Mouse (Mus musculus): ENCODE results near the gene Iba57. TPM values are rescaled to one million over a fixed set of nuclear protein-coding genes. Genes with fewer than 3 reads are reported as not detected.

Iba57 gene
- polyA plus RNA-seq, 1 experiment from 2014 or later, result 7.5 TPM

DNA sequence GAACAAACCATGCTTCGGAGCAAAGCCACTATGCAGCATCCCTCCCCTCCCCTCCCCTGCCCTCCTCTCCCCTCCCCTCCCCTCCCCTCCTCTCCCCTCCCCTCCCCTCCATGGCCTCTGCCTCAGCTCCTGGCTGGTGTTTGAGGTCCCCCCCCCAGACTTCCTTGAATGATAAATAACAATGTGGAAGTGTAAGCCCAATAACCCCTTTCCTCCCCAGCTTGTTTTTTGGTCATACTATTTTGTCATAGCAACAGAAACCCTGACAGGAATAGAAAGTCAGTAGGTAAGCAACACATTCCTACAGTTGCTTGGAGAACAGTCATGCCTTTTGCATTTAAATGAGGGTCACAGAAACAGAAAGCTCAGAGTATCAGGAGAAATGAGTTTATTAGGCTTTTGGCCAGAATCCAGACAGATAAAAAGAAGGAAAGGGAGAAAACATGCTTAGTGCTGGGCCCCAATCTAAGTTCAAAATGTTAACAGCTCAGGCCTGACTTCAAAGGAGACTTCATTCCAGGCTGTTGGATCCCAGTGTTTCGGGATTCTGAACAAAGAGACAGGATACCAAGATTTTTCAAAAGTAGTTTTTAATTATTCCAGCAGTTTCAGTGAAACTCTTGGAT lies 2.2 kb upstream of the Iba57 start:
- Histone ChIP-seq H3K4me3 (no peak overlapping the region), H3K4me1 (peaks cover 19% of the 10 kb centered on the region), H3K9me3 (replicated peaks) (no peaks in the 10 kb centered on the region), H3K27me3 (no peaks in the 10 kb centered on the region; the same call in none of the 2 replicates), H3K36me3 (no peaks in the 10 kb centered on the region), H3K4me2 (replicated peaks) (no peak overlapping the region), H3K27ac (no peak overlapping the region), H3K9ac (no peak overlapping the region)
- ATAC-seq (ENCODE audit: low FRiP score), result no peak
- 51% methylated on average over 2 of the region's 2 CpGs for WGBS

GRCm38 (mm10) chr11:59164384-59164783 lies 845 bp upstream of the Iba57 start:
- ATAC-seq (ENCODE audit: low FRiP score), result no peak
- Histone ChIP-seq H3K4me3 (peak overlapping the region; percentile 71; the same call in 1 of the 2 replicates), H3K4me2 (replicated peaks) (peak overlapping the region; percentile 60), H3K36me3 (no peaks in the 10 kb centered on the region), H3K27ac (peak overlapping the region; percentile 98; the same call in 1 of the 2 replicates), H3K9me3 (replicated peaks) (no peaks in the 10 kb centered on the region), H3K27me3 (no peaks in the 10 kb centered on the region; the same call in 1 of the 2 replicates), H3K9ac (no peak overlapping the region), H3K4me1 (peaks cover 19% of the 10 kb centered on the region)
- 90% methylated on average over 9 of the region's 9 CpGs for WGBS

DNA sequence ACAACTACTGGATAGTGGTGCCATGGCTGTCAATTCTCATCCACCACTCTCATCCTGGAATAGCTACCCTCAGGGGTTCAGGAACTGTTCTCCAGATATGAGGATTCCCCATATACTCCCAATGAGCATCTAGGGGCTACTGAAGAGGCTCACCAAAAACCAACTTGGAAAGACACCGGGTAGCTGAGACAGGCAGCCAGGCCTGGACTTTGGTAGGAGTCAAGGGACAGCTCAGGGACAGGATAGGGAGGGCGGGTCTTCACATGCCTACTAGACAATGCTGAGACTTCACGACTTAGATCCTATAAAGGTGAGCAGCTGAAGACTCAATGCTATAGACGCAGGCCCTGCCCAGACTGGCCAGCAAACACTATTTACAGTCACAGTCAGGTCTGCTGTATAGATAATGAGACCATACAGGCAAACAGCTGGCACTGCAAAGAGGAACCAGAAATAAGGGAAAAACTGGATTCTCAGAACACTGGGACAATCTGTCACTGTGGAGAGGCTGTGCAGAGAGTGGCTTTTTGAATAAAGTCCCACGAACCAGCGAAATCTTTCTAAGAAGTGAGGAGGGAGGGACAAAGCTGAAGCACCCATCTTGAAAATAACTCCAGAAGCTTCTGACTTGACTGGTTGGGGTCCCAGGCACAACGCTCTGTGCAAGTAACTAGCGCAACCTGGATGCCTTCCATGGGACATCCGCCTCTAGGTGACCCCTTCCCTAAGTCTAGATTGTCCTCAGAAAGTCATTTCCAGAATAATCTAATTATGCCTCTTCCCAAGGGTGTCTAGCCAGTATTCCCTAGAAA lies 890 bp downstream of the Iba57 start:
- H3K27me3 ChIP-seq, result no peaks in the 10 kb centered on the region
- no peaks in the 10 kb centered on the region for H3K9me3 ChIP-seq (replicated peaks)
- peak overlapping the region; percentile 88; the same call in 1 of the 2 replicates for H3K9ac ChIP-seq
- peaks cover 19% of the 10 kb centered on the region for H3K4me1 ChIP-seq
- H3K4me3 ChIP-seq, result peak overlapping the region; percentile 71
- H3K27ac ChIP-seq, result peak overlapping the region; percentile 98; the same call in 1 of the 2 replicates
- peak overlapping the region; percentile 60 for H3K4me2 ChIP-seq (replicated peaks)
- H3K36me3 ChIP-seq, result peaks cover 12% of the 10 kb centered on the region; the same call in 1 of the 2 replicates
- WGBS, result 64% methylated on average over 9 of the region's 9 CpGs
- ATAC-seq (ENCODE audit: low FRiP score), result no peak; the same call in 1 of the 2 replicates

DNA sequence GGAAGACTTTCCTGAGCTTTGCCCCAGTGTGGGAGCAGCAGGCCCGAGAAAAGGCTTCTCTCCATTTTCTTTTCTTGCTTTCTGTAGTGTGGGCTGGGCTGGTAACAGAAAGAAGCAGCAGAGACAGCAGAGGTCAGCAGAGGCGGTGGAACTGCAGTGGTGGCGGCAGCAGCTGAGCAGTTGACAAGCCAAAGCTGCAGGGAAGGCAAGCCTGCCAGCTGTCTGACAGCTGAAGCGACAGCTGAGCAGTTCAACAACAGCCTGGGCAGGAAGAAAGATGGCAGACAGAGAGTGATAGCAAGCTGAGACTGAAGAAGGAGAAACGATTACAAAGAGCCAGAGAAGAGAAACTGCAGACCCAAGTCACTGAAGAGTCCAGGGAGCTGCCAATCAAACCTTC lies 2.1 kb downstream of the Iba57 start:
- Histone ChIP-seq H3K27me3 (no peaks in the 10 kb centered on the region), H3K4me1 (peaks cover 19% of the 10 kb centered on the region), H3K4me3 (no peak overlapping the region), H3K27ac (no peak overlapping the region), H3K4me2 (replicated peaks) (no peak overlapping the region), H3K9ac (no peak overlapping the region), H3K36me3 (peaks cover 19% of the 10 kb centered on the region; the same call in 1 of the 2 replicates), H3K9me3 (replicated peaks) (no peaks in the 10 kb centered on the region)
- no peak for ATAC-seq (ENCODE audit: low FRiP score)
- 81% methylated on average over 5 of the region's 5 CpGs for WGBS

GRCm38 (mm10) chr11:59159558-59159957 lies 4.0 kb downstream of the Iba57 start:
- H3K4me3 ChIP-seq, result no peak overlapping the region
- no peak overlapping the region for H3K27ac ChIP-seq
- 96% methylated on average over 4 of the region's 4 CpGs for WGBS
- no peaks in the 10 kb centered on the region for H3K27me3 ChIP-seq
- H3K36me3 ChIP-seq, result peaks cover 28% of the 10 kb centered on the region
- no peak for ATAC-seq (ENCODE audit: low FRiP score)
- no peaks in the 10 kb centered on the region for H3K9me3 ChIP-seq (replicated peaks)
- H3K4me1 ChIP-seq, result peaks cover 19% of the 10 kb centered on the region
- H3K9ac ChIP-seq, result no peak overlapping the region
- no peak overlapping the region for H3K4me2 ChIP-seq (replicated peaks)

DNA sequence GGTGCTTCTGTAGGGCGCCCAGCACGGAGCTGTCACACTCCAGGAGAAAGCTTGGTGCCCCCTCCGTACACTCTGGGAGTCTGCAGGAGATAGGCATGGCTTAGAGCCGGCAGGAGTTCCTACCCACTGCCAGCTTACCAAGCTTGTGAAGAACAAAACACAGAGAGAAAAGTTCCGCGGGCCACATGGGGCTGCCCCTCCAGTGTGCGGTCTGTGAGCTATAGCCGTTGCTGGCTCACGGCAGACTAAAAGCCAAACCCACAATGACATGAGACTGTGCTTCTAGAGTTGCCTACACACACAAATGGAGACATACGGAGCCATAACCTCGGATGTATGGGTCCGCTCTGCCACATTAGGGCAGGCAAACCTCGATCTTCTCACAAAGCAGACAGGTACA lies 4.4 kb downstream of the Iba57 start:
- H3K27me3 ChIP-seq, result no peaks in the 10 kb centered on the region
- no peak overlapping the region for H3K27ac ChIP-seq
- 91% methylated on average over 13 of the region's 13 CpGs for WGBS
- H3K9ac ChIP-seq, result no peak overlapping the region
- H3K4me1 ChIP-seq, result peaks cover 17% of the 10 kb centered on the region
- H3K9me3 ChIP-seq (replicated peaks), result no peaks in the 10 kb centered on the region
- ATAC-seq (ENCODE audit: low FRiP score), result no peak
- H3K4me3 ChIP-seq, result no peak overlapping the region
- H3K4me2 ChIP-seq (replicated peaks), result no peak overlapping the region
- H3K36me3 ChIP-seq, result peaks cover 28% of the 10 kb centered on the region

DNA sequence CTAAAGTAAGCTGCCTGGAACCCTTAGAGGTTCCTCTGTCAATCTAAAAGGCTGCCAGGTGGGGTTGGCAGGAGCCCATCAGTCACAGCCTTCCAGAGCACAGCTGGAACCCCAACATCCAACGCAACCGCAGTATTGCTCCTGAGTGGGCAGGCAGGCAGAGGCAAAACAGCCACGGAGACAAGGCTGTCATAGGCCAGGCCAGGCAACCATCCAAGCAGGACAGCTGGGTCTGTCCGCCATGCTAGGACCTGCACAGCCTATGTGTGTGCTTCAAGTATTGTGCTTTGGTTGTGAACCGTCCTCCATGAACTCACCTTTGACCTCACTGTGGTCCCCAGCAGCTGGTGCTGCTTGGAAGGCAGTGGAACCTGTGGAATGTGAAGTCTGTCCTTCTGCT lies 7.6 kb downstream of the Iba57 start:
- H3K36me3 ChIP-seq, result peaks cover 28% of the 10 kb centered on the region
- no peak overlapping the region for H3K4me2 ChIP-seq (replicated peaks)
- H3K9me3 ChIP-seq (replicated peaks), result no peaks in the 10 kb centered on the region
- H3K27me3 ChIP-seq, result no peaks in the 10 kb centered on the region
- no peak for ATAC-seq (ENCODE audit: low FRiP score)
- no peak overlapping the region for H3K9ac ChIP-seq
- no peak overlapping the region for H3K27ac ChIP-seq
- no peaks in the 10 kb centered on the region for H3K4me1 ChIP-seq
- H3K4me3 ChIP-seq, result no peak overlapping the region
- WGBS, result 90% methylated on average over 5 of the region's 5 CpGs

DNA sequence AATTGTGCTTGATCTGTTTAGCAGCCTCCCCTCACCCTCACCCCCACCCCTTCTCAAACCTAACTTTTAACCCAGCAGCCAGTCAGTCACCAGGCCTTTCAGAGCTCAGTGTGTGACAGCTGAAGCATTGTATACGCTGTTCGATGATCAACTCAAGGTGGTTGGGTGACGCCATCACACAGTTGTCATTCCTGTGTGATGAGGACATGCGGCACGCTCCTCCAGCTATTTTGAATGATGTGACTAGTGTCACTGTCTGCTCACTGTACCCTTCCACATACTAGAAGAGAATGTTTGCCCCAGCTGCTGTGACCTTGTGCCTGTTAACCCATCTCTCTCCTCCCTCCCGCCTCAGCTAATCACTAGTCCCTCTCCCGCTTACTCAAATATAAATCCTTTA lies 9.3 kb downstream of the Iba57 start:
- no peaks in the 10 kb centered on the region for H3K9me3 ChIP-seq (replicated peaks)
- no peak overlapping the region for H3K9ac ChIP-seq
- WGBS, result 87% methylated on average over 7 of the region's 7 CpGs
- no peak overlapping the region for H3K27ac ChIP-seq
- no peak for ATAC-seq (ENCODE audit: low FRiP score)
- H3K4me2 ChIP-seq (replicated peaks), result no peak overlapping the region
- peaks cover 28% of the 10 kb centered on the region for H3K36me3 ChIP-seq
- H3K27me3 ChIP-seq, result no peaks in the 10 kb centered on the region
- no peaks in the 10 kb centered on the region for H3K4me1 ChIP-seq
- H3K4me3 ChIP-seq, result no peak overlapping the region

DNA sequence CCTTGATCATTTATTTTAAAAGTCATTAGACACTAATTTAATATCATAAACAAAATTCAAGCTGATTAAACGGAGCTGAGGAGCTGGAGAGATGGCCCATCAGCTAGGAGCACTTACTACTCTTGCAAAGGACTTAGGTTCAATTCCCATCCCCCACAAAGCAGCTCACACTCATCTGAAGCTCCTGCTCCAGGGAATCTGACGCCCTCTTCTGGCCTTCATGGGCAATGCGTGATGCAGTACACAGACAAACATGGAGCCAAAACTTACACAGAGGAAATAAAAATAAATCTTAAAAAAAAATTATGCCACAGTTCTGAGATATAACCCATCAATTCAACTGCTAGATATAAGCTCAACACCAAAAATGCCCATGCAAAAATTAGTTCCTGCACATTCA lies 11.8 kb downstream of the Iba57 start:
- WGBS, result 32% methylated on average over 3 of the region's 3 CpGs
- ATAC-seq (ENCODE audit: low FRiP score), result no peak

DNA sequence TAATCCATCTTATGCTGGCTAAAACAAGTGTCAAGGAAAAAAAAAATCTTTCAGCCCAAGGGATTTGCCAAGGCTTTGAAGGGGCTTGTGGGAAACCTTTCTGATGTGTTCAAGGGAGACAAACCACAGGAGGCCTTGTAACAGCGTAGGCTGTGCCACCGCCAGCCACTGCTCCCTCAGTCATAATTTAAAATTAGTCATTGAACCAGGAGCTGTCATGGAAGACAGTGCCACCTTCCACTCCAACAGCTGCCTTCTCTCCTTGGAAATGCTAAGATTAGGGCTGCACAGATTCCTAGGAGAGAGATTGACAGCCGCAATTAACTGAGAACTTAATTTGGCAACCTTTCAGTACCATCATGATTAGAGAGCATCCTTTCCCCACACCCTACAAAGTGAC lies 14.2 kb downstream of the Iba57 start:
- WGBS, result 75% methylated on average over 3 of the region's 3 CpGs
- no peak overlapping the region for H3K27ac ChIP-seq
- H3K4me1 ChIP-seq, result no peaks in the 10 kb centered on the region
- no peak overlapping the region for H3K4me3 ChIP-seq
- no peak for ATAC-seq (ENCODE audit: low FRiP score)
- H3K9ac ChIP-seq, result no peak overlapping the region
- H3K4me2 ChIP-seq (replicated peaks), result no peak overlapping the region
- no peaks in the 10 kb centered on the region for H3K9me3 ChIP-seq (replicated peaks)
- H3K36me3 ChIP-seq, result no peaks in the 10 kb centered on the region
- H3K27me3 ChIP-seq, result no peaks in the 10 kb centered on the region

More for the DNA sequence above, 11.8 kb downstream of the Iba57 start:
- Histone ChIP-seq H3K9ac (no peak overlapping the region), H3K4me1 (no peaks in the 10 kb centered on the region), H3K4me2 (replicated peaks) (no peak overlapping the region), H3K27me3 (no peaks in the 10 kb centered on the region), H3K9me3 (replicated peaks) (no peaks in the 10 kb centered on the region), H3K4me3 (no peak overlapping the region), H3K27ac (no peak overlapping the region), H3K36me3 (peaks cover 10% of the 10 kb centered on the region; the same call in 1 of the 2 replicates)

- H3K36me3 ChIP-seq, result no peaks in the 10 kb centered on the region
- H3K4me2 ChIP-seq (replicated peaks), result no peak overlapping the region
- no peak for ATAC-seq (ENCODE audit: low FRiP score)
- H3K4me3 ChIP-seq, result no peak overlapping the region
- H3K9ac ChIP-seq, result no peak overlapping the region
- no peak overlapping the region for H3K27ac ChIP-seq
- H3K4me1 ChIP-seq, result no peaks in the 10 kb centered on the region
- no peaks in the 10 kb centered on the region for H3K9me3 ChIP-seq (replicated peaks)
- WGBS, result 80% methylated on average over 5 of the region's 5 CpGs
- peaks cover 11% of the 10 kb centered on the region for H3K27me3 ChIP-seq
Observed at GRCm38 (mm10) chr11:59142962-59143361, 20.6 kb downstream of the Iba57 start.

GRCm38 (mm10) chr11:59141772-59142370 lies 21.7 kb downstream of the Iba57 start:
- Histone ChIP-seq H3K4me1 (no peaks in the 10 kb centered on the region), H3K9ac (no peak overlapping the region), H3K9me3 (replicated peaks) (no peaks in the 10 kb centered on the region), H3K27me3 (peaks cover 22% of the 10 kb centered on the region), H3K4me2 (replicated peaks) (peak overlapping the region; percentile 31), H3K27ac (no peak overlapping the region), H3K36me3 (no peaks in the 10 kb centered on the region), H3K4me3 (no peak overlapping the region)
- ATAC-seq (ENCODE audit: low FRiP score), result no peak
- WGBS, result 10% methylated on average over 14 of the region's 14 CpGs

Data from hindbrain, embryonic 12.5 days (tissue).